11 mouse cellular contexts compared by ENCODE assay signal in the genomic region with DNA sequence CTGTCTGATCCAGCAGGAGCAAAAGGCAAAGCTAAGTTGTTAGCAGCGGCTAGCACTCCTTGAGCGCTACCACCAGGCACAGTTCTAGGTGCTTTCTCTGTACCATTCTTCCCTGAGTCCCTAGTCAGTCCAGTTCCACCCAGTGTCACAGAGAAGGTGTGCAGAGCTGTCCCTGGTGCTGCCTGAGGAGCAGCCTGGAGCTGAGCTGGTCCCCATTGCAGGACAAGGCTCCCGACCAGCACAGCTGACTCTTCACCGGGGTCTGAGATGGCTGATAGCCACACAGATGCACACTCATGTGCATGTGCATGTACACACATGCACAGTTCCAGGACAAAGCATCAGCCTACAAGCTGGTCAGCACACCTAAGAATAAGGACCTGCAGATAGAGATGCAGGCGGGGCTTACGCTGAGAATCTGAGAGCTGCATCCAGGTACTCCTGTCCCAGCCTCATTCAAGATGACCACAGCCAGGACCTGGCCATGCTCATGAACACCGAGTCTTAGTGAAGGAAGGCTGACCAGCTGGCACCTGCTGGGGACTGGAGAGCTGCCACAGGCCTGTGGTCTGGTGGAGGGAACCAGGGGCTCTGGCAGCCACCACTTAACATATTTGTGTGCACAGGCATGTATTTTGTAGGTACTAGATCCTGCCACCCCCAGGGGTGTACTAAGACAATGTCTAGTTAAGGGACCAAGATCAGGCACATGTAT. TPM values are rescaled to one million over a fixed set of nuclear protein-coding genes. Genes with fewer than 3 reads are reported as not detected.
DNase-seq lines count a peak whose midpoint lies in the region; ATAC-seq lines count a peak whose summit lies in the region.
"Had no signal": no experiment of that assay in that cellular context is flagged by ENCODE, and none has a peak within 500 bp of the region (broad histone marks: within the 10 kb centered on the region; RNA-seq: fewer than 3 reads in every experiment).

No protein-coding gene starts in this region.

- 87% methylated on average over 7 of the region's 7 CpGs for WGBS in midbrain, embryonic 11.5 days
- WGBS in midbrain, embryonic 13.5 days = 90% methylated on average over 7 of the region's 7 CpGs
- WGBS in limb, embryonic 12.5 days = 86% methylated on average over 7 of the region's 7 CpGs

- H3K36me3 ChIP-seq in midbrain, embryonic 11.5 days (ENCODE audit: control insufficient read depth, insufficient read depth, low read length) = no peaks in the 10 kb centered on the region
- H3K36me3 ChIP-seq in midbrain, embryonic 13.5 days = no peaks in the 10 kb centered on the region
- H3K36me3 ChIP-seq in limb, embryonic 12.5 days = no peaks in the 10 kb centered on the region
- H3K36me3 ChIP-seq: heart, embryonic 13.5 days; midbrain, embryonic 10.5 days had no signal

- no peak overlapping the region for H3K9ac ChIP-seq in midbrain, embryonic 11.5 days (ENCODE audit: low read length)
- no peak overlapping the region for H3K9ac ChIP-seq in midbrain, embryonic 13.5 days (replicated peaks)
- no peak overlapping the region for H3K9ac ChIP-seq in limb, embryonic 12.5 days (replicated peaks)
- H3K9ac ChIP-seq: heart, embryonic 13.5 days had no signal

- DNase-seq in cerebellum, postnatal 4 days (ENCODE audit: low spot score in 2 of 2) = no peak
- DNase-seq in midbrain, embryonic 11.5 days (ENCODE audit: low spot score, missing footprints) = peak; percentile 72
- DNase-seq in cerebellum, adult 18-20 months = peak; percentile 78 to 80
- DNase-seq in adrenal gland, postnatal 25 days = no peak
- no peak for DNase-seq in layer of hippocampus, adult 11-12 months (ENCODE audit: low spot score)

- H3K4me2 ChIP-seq in midbrain, embryonic 11.5 days = no peak overlapping the region
- no peak overlapping the region for H3K4me2 ChIP-seq in midbrain, embryonic 13.5 days (replicated peaks)
- no peak overlapping the region for H3K4me2 ChIP-seq in limb, embryonic 12.5 days

- H3K27me3 ChIP-seq in midbrain, embryonic 11.5 days (ENCODE audit: control insufficient read depth, insufficient read depth, low read length) = no peaks in the 10 kb centered on the region
- peaks cover 4% of the 10 kb centered on the region; the same call in 1 of the 2 replicates for H3K27me3 ChIP-seq in midbrain, embryonic 13.5 days
- no peaks in the 10 kb centered on the region for H3K27me3 ChIP-seq in limb, embryonic 12.5 days

- peak; percentile 51 for ATAC-seq in cerebellum, adult (ENCODE audit: insufficient number of reproducible peaks, low FRiP score, low TSS enrichment)
- ATAC-seq in midbrain, embryonic 11.5 days (ENCODE audit: low FRiP score) = no peak
- no peak for ATAC-seq in midbrain, embryonic 13.5 days
- 0 out of 2 replicates have a peak, but pooled peaks have one; percentile 52 for ATAC-seq in limb, embryonic 12.5 days (ENCODE audit: insufficient number of reproducible peaks, insufficient read depth, low FRiP score, low TSS enrichment, low read depth)
- ATAC-seq: intestine, postnatal 0 days had no signal

- H3K4me3 ChIP-seq in midbrain, embryonic 11.5 days (ENCODE audit: low read depth, low read length) = no peak overlapping the region
- H3K4me3 ChIP-seq in midbrain, embryonic 13.5 days (replicated peaks) = no peak overlapping the region
- no peak overlapping the region for H3K4me3 ChIP-seq in limb, embryonic 12.5 days (replicated peaks)
- H3K4me3 ChIP-seq: heart, embryonic 13.5 days; midbrain, embryonic 10.5 days had no signal

- H3K9me3 ChIP-seq in midbrain, embryonic 11.5 days (ENCODE audit: control insufficient read depth, low read length) = no peaks in the 10 kb centered on the region
- H3K9me3 ChIP-seq in midbrain, embryonic 13.5 days = no peaks in the 10 kb centered on the region
- no peaks in the 10 kb centered on the region for H3K9me3 ChIP-seq in limb, embryonic 12.5 days
- H3K9me3 ChIP-seq: heart, embryonic 13.5 days; midbrain, embryonic 10.5 days had no signal

- peaks cover 7% of the 10 kb centered on the region for H3K4me1 ChIP-seq in midbrain, embryonic 11.5 days (ENCODE audit: control insufficient read depth, insufficient read depth, low read length)
- H3K4me1 ChIP-seq in midbrain, embryonic 13.5 days (replicated peaks) = peaks cover 14% of the 10 kb centered on the region
- H3K4me1 ChIP-seq in limb, embryonic 12.5 days (replicated peaks) = peaks cover 21% of the 10 kb centered on the region

- H3K27ac ChIP-seq in midbrain, embryonic 11.5 days (ENCODE audit: low read depth, low read length) = no peak overlapping the region
- H3K27ac ChIP-seq in midbrain, embryonic 13.5 days = no peak overlapping the region
- H3K27ac ChIP-seq in limb, embryonic 12.5 days = no peak overlapping the region
- H3K27ac ChIP-seq: heart, embryonic 13.5 days; midbrain, embryonic 10.5 days had no signal

RNA-seq across cellular contexts. Expression of a gene that starts 25.1 kb away (rescaled TPM):
- polyA plus RNA-seq in midbrain, embryonic 11.5 days (2014; fragmentation: Nextera tagmentation; extraction: Ambion mirVana) = 0.07 and 0.48 TPM in 2 replicates
- polyA plus RNA-seq in midbrain, embryonic 13.5 days (2015; fragmentation: Nextera tagmentation; extraction: Ambion mirVana) = 0.11 and 0.43 TPM in 2 replicates
- polyA plus RNA-seq in limb, embryonic 12.5 days (2016; fragmentation: Nextera tagmentation; extraction: Ambion mirVana) = 0.36 and 0.69 TPM in 2 replicates
- total RNA-seq in adrenal gland, postnatal 25 days (2021) = 2.7 and 2.8 TPM in 2 replicates

Comparison
In these comparisons a context has a peak if more than half of its experiments do, and no peak if none do; other contexts are left out.
1. DNase-seq: peak in midbrain, embryonic 11.5 days (single experiment) and cerebellum, adult 18-20 months (2 of 2); none in cerebellum, postnatal 4 days (0 of 2), adrenal gland, postnatal 25 days (single experiment) and layer of hippocampus, adult 11-12 months (single experiment).
2. ATAC-seq: peak in cerebellum, adult (single experiment) and limb, embryonic 12.5 days (single experiment); none in midbrain, embryonic 11.5 days (single experiment) and midbrain, embryonic 13.5 days (single experiment).